Mouse (Mus musculus) embryonic facial prominence, embryonic 15.5 days (tissue): ENCODE results near the gene Atp11b. TPM values are rescaled to one million over a fixed set of nuclear protein-coding genes. Genes with fewer than 3 reads are reported as not detected.
A peak's percentile ranks its signal among the peaks of the same experiment; 100 is the strongest.

Experiments used
- ATAC-seq: fragments of 200-750 bp; cut with Nextera tagmentation; 2 replicates; pipeline ENCODE4 v1.8.0; 2017; ENCODE audit warnings: low read depth, moderate TSS enrichment; ENCODE audit not compliant: insufficient number of reproducible peaks, low FRiP score, low TSS enrichment
- H3K27ac ChIP-seq: fragments of 300-500 bp; sonication (generic); replicated peaks from 2 replicates; pipeline ENCODE4 v1.5.1; 2015; ENCODE audit warnings: mild to moderate bottlenecking, inconsistent platforms
- H3K27me3 ChIP-seq: fragments of 300-500 bp; sonication (generic); 2 replicates; pipeline ENCODE4 v1.6.1; 2015; ENCODE audit warnings: inconsistent platforms
- H3K36me3 ChIP-seq: fragments of 300-500 bp; sonication (generic); 2 replicates; pipeline ENCODE4 v1.6.1; 2015; ENCODE audit warnings: mild to moderate bottlenecking, inconsistent platforms
- H3K4me1 ChIP-seq: fragments of 300-500 bp; sonication (generic); 2 replicates; pipeline ENCODE4 v1.6.1; 2015; ENCODE audit warnings: inconsistent platforms
- H3K4me2 ChIP-seq: fragments of 300-500 bp; sonication (generic); replicated peaks from 2 replicates; pipeline ENCODE4 v1.6.1; 2015; ENCODE audit warnings: mild to moderate bottlenecking, inconsistent platforms
- H3K4me3 ChIP-seq: fragments of 300-500 bp; sonication (generic); replicated peaks from 2 replicates; pipeline ENCODE4 v1.5.1; 2015; ENCODE audit warnings: mild to moderate bottlenecking, inconsistent platforms
- H3K9ac ChIP-seq: fragments of 300-500 bp; sonication (generic); 2 replicates; pipeline ENCODE4 v1.6.1; 2015; ENCODE audit warnings: inconsistent platforms
- H3K9me3 ChIP-seq: fragments of 300-500 bp; sonication (generic); replicated peaks from 2 replicates; pipeline ENCODE4 v1.6.1; 2016; ENCODE audit warnings: inconsistent platforms
- WGBS: fragments of 180-500 bp; shearing (Covaris S2); methylation state at CpG from one replicate; pipeline ENCODE4 v1.1.7; 2015; 5-methylcytosine and 5-hydroxymethylcytosine counted together
- polyA plus RNA-seq: library from polyadenylated mRNA; unstranded; fragments of >200 nt; fragmentation: Nextera tagmentation; extraction: Ambion mirVana; gene quantifications from 2 replicates; pipeline ENCODE4 v1.2.1, GENCODE M21; 2015

Atp11b gene
- polyA plus RNA-seq: 36.4 and 36.8 TPM in 2 replicates

DNA sequence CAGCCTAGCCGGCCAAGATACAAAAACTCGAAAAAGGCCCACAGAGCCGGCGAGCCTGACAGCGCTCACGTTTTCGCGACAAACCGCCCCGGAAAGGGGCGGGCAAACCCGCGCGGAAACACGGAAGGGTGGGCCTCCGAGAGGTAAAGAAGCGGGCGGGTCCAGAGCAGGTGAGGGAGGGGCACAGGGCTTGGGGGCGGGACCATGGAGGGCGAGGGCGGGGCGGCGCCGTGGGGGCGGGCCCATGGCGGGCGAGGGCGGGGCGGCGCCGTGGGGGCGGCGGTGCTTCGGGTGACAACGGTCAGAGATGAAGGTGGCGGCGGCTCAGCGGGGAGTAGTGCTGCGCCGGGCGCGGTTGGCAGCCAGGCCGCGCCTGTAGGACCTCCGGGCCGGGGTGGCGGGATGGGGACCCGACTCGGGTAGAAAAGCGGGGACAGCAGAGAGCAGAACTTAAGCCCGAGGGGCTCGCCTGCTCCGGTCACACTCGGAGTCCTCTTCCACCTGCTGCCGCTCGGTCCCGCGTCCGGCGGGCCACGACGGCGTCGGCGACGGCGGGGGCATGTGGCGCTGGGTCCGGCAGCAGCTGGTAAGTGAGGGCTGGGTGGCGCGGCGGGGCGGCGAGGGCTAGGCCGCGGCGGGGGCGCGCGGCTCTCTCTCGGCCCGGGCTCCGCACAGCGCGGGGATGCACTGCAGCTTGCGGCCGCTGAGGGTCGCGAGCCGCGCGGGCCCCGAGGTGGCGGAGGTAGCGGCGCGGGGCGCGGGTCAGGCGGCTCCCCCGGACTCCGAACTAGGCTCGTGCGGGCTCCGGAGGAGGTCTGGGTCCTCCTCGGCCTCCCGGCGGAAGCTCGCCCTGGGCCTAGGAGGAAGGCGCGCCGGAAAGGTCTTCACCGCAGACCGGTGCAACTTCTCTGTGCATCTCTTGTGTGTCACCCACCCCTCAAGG lies at the start of gene Atp11b:
Atp11b (plus strand) TSS at position 282 of the 943 bp plus-strand sequence.
- no peaks in the 10 kb centered on the region for H3K27me3 ChIP-seq
- 4% methylated on average over 85 of the region's 114 CpGs for WGBS
- peak within 1 kb of the TSS; percentile 93 for H3K27ac ChIP-seq

DNA sequence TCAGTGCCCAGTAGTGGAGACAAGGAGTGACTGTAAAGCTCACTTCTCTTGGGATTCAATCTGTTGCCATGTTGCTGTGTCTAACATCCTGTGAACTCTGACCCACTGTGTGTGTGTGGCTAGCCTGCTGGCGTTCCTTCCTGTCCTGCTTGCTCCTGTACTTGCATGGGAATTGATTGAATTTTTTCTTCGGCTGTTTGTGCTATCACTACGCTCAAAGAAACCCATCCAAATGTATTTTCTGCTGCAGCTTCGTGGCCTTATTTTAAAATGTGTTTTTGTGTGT lies 49.6 kb upstream of the Atp11b start:
- Histone ChIP-seq H3K27ac (no peak overlapping the region), H3K36me3 (no peaks in the 10 kb centered on the region), H3K4me1 (no peaks in the 10 kb centered on the region), H3K9ac (no peak overlapping the region), H3K4me3 (no peak overlapping the region), H3K4me2 (no peak overlapping the region), H3K27me3 (no peaks in the 10 kb centered on the region), H3K9me3 (no peaks in the 10 kb centered on the region)
- ATAC-seq: no peak
- 73% methylated on average over 4 of the region's 4 CpGs for WGBS

More for the DNA sequence above, at the start of gene Atp11b:
- peak within 1 kb of the TSS; percentile 48 for H3K4me2 ChIP-seq
- H3K36me3 ChIP-seq: no peaks in the 10 kb centered on the region
- no peaks in the 10 kb centered on the region for H3K9me3 ChIP-seq
- H3K4me3 ChIP-seq: peak within 1 kb of the TSS; percentile 94
- peak; percentile 96 for ATAC-seq
- H3K9ac ChIP-seq: peak within 1 kb of the TSS; percentile 91
- no peaks in the 10 kb centered on the region for H3K4me1 ChIP-seq

DNA sequence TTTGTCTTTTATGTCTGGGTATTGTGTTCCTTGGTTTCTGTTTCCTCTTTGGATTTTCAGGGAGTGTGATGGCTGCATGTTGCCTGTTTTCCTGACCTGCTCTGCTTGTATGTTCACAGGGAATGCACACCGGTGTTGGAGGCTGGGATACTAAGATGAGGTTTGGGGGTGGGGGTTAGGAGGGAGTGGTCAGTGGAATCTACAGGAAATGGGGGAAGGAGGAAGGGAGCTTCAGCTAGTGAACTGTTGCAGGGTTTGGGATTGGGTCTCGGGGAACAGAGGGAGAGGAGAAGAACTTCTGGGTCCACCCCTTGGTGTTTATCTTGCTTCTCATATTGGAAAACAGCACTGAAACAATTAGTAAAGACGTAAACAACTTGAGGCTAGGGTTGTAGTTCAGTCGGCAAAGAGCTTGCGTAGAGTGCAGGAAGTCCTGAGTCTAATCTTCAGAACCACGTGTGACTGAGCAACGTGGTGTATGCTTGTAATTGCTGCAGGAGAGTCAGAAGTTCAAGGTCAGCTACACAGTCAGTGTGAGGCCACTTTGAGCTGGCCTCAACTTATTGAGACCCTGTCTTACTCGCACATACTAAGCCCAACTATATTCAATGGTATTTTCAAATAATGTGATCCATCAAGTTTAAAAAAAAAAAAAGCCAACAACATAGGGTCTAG lies 34.2 kb upstream of the Atp11b start:
- Histone ChIP-seq H3K36me3 (no peaks in the 10 kb centered on the region), H3K4me2 (no peak overlapping the region), H3K4me1 (no peaks in the 10 kb centered on the region), H3K27ac (0 out of 2 replicates have a peak overlapping the region, but pooled peaks have one; percentile 58), H3K4me3 (no peak overlapping the region), H3K9ac (no peak overlapping the region), H3K9me3 (no peaks in the 10 kb centered on the region), H3K27me3 (no peaks in the 10 kb centered on the region)
- ATAC-seq: no peak
- 73% methylated on average over 8 of the region's 8 CpGs for WGBS

DNA sequence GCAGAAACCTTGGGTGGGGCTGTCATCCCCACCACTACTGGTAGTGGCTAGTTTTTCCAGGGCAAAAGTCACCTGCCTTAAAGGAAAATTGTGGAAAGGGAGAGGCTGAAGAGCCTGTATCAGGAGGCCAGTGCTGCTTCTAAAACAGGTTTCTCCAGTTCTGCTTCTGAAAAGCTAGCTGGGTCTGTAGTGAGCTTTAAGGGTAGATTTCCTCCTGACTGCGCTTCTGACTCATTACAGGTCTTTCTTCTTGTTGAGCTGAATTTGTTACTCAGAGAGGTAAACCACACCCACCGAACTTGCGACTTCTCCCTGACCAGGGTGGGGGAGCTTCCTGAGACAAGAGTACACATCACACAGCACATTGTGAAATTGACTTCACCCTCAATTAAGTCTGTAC lies 33.1 kb upstream of the Atp11b start:
- Histone ChIP-seq H3K4me2 (no peak overlapping the region), H3K27me3 (no peaks in the 10 kb centered on the region), H3K9me3 (no peaks in the 10 kb centered on the region), H3K4me1 (no peaks in the 10 kb centered on the region), H3K36me3 (no peaks in the 10 kb centered on the region), H3K9ac (no peak overlapping the region), H3K27ac (peak overlapping the region; percentile 58; the same call in 1 of the 2 replicates), H3K4me3 (no peak overlapping the region)
- no peak; the same call in 1 of the 2 replicates for ATAC-seq
- WGBS: 53% methylated on average over 3 of the region's 3 CpGs

DNA sequence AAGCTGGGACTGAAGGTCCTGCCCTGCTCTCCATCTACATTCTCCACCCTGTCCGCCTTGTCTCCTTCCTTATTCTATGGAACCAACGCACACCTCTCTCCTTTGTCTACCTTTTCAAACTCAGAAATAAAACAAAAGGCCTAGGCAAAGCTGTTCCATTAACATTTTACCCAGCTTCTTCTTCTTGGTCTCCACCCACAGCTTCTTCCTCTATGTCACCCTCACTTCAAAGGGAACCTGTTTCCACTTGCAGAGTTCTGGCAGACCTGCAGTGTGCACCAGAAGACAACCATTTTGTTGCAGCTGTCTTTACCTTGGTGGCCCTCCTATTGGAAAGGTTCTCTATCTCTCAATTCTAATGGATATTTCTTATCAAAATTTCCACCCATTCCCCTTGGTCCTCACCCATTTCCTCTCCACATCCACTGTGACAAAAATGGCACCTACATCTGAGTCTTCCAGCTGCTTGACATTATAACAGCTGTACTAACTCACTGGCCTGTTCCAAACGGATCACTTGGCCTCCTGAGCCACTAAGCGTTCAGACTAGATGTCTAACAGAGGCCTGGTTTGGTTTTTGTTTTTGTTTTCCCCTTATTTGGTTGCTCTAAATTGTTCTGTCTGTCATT lies 32.0 kb upstream of the Atp11b start:
- peak overlapping the region; percentile 48; the same call in 1 of the 2 replicates for H3K27ac ChIP-seq
- WGBS: 71% methylated on average over 4 of the region's 4 CpGs

DNA sequence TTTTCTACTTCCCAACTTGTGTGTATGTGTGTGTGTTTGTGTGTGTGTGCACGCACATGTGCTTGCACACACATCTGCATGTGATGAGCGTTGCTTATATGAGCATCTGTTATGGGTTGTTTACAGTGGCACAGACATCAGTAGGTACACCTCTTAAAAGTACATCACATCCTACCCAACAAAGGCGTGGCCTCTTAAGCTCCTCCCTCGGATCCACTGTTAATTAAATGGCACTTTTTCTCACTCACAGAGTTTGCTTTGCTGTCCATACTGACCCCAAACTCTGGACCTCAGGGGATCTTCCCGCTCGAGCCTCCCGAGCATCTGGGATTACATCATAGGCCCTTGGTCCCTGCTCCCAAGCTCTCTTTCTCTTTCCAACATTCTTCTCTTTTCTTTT lies 31.1 kb upstream of the Atp11b start:
- Histone ChIP-seq H3K4me2 (no peak overlapping the region), H3K4me1 (no peaks in the 10 kb centered on the region), H3K9me3 (no peaks in the 10 kb centered on the region), H3K36me3 (no peaks in the 10 kb centered on the region), H3K27me3 (no peaks in the 10 kb centered on the region), H3K9ac (no peak overlapping the region), H3K4me3 (no peak overlapping the region), H3K27ac (no peak overlapping the region)
- ATAC-seq: no peak
- 89% methylated on average over 7 of the region's 7 CpGs for WGBS

More for the DNA sequence above, 32.0 kb upstream of the Atp11b start:
- no peak for ATAC-seq
- Histone ChIP-seq H3K9me3 (no peaks in the 10 kb centered on the region), H3K27me3 (no peaks in the 10 kb centered on the region), H3K4me2 (no peak overlapping the region), H3K4me3 (no peak overlapping the region), H3K9ac (no peak overlapping the region), H3K4me1 (no peaks in the 10 kb centered on the region), H3K36me3 (no peaks in the 10 kb centered on the region)

DNA sequence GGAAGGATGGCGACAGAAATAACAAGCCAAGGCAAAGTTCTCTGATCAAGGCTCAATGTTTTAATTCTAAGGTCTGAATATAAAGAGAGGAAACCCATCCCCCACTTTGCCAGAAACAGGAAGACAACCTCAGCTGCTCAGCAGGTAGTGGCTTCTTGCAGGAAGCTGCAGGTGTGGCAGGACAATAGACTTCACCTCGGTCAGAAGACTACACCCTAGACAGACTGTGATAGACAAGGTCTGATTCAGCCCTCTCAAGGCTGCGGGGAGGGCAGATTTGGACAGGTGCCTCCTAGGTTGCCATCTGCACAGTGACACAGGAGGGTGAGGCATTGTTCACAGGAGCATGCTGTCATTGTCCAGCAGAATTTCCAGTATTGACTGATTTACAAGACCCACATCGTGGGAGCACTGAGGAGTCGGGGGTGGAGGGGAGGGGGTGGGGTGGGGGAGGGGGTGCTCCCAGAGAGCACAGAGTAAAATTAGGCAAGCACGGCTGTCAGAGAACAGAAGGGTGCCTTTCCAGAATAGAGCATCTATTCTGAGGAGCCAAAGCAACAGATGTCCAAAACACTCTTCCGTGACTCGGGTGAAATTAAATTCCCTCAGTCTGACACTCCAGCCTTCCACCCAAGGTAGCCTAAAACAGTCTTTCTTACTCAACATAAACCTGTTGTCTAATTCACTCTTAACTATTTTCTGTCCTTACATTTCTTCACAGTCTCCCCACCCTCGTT lies 30.2 kb upstream of the Atp11b start:
- no peaks in the 10 kb centered on the region for H3K27me3 ChIP-seq
- no peak for ATAC-seq
- WGBS: 60% methylated on average over 9 of the region's 9 CpGs
- no peak overlapping the region for H3K4me2 ChIP-seq
- no peaks in the 10 kb centered on the region for H3K9me3 ChIP-seq
- H3K4me3 ChIP-seq: no peak overlapping the region
- H3K4me1 ChIP-seq: no peaks in the 10 kb centered on the region
- no peaks in the 10 kb centered on the region for H3K36me3 ChIP-seq
- no peak overlapping the region for H3K9ac ChIP-seq
- no peak overlapping the region for H3K27ac ChIP-seq

DNA sequence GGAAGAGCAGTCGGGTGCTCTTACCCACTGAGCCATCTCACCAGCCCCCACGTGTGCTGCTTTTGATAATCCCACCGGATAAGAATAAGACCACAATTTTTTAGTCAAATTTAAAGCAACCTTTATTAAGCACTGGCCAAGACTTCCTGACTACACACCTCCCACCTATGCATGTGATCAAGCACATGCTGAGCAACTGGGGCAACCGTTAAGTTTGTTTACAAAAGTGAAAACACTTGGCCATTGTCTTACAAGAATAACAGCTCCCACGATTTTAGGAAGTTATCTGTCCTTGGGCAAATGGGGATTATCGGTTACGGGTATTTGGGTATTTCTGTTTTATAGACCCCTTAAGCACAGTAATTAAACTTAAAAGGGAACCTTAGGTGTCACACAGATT lies 28.8 kb upstream of the Atp11b start:
- no peak overlapping the region for H3K4me2 ChIP-seq
- no peaks in the 10 kb centered on the region for H3K36me3 ChIP-seq
- no peak overlapping the region for H3K9ac ChIP-seq
- ATAC-seq: no peak
- whole genome bisulfite sequencing: 43% methylated on average over 7 of the region's 7 CpGs
- no peak overlapping the region for H3K4me3 ChIP-seq
- no peaks in the 10 kb centered on the region for H3K4me1 ChIP-seq
- no peaks in the 10 kb centered on the region for H3K27me3 ChIP-seq
- H3K27ac ChIP-seq: no peak overlapping the region
- H3K9me3 ChIP-seq: no peaks in the 10 kb centered on the region

DNA sequence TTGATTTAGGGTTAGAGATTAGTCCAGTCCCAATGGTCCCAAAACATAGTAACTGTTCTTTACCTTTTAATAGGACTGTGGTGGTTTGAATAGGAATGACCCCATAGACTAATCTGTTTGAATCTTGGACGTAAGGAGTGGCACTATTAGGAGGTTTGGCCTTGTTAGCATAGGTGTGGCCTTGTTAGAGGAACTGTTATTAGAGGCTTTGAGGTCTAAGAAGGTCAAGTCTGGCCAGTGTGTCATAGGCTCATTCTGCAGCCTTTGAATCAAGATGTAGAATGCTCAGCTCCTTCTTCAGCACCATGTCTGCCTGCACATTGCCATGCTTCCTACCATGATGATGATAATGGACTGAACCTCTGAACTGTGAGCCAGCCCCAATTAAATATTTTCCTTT lies 27.0 kb upstream of the Atp11b start:
- Histone ChIP-seq H3K9ac (no peak overlapping the region), H3K4me3 (no peak overlapping the region), H3K36me3 (no peaks in the 10 kb centered on the region), H3K4me2 (no peak overlapping the region), H3K27ac (no peak overlapping the region), H3K4me1 (no peaks in the 10 kb centered on the region), H3K9me3 (no peaks in the 10 kb centered on the region), H3K27me3 (no peaks in the 10 kb centered on the region)
- no peak for ATAC-seq
- 65% methylated on average over 1 of the region's 1 CpGs for WGBS

DNA sequence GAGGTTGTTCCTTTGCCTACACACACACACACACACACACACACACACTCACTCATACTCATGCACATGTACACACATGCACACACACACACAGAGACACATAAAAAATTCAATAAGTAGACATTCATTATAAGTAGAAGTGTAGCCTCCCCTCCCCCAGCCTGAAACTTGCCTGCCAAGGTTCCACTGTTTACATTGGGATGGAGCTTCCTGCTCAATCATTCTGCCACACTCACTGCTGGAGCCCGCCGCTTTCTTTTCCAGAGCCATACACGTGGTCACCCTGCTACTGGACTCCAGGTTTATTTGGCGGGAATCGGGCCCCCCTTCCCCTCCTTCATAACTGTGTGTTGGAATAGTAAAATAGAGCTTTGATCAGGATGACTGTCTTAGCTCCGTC lies 24.4 kb upstream of the Atp11b start:
- Histone ChIP-seq H3K9ac (no peak overlapping the region), H3K4me2 (no peak overlapping the region), H3K27ac (no peak overlapping the region), H3K36me3 (no peaks in the 10 kb centered on the region), H3K4me3 (no peak overlapping the region), H3K9me3 (no peaks in the 10 kb centered on the region), H3K4me1 (no peaks in the 10 kb centered on the region), H3K27me3 (no peaks in the 10 kb centered on the region)
- 75% methylated on average over 6 of the region's 6 CpGs for WGBS
- no peak for ATAC-seq
